Mouse (Mus musculus) ES-CJ7 (cell line): Measurements from ENCODE around the gene Siglece.
"Not testable (repeated sequence)": the region's sequence is repeated elsewhere in the genome, so short reads cannot be mapped to it uniquely, and the experiment has no call there.

ENCODE experiments used
- DNase-seq: peaks from one replicate; pipeline ENCODE4 v3.0.0; 2011; ENCODE audit warnings: low read depth, low spot score

Gene Siglece

GRCm38 (mm10) chr7:43660002-43660401 lies at the start of gene Siglece:
Siglece (minus strand) TSS chr7:43660161.
- no peak for DNase-seq

- DNase-seq = no peak
Measured at GRCm38 (mm10) chr7:43690118-43690517, 30.2 kb upstream of the Siglece start, which contains the start of gene Klk14. Klk14 (plus strand) TSS chr7:43690418.

GRCm38 (mm10) chr7:43685088-43685487 lies 25.1 kb upstream of the Siglece start:
- DNase-seq = peak; percentile 53

- not testable (repeated sequence) for DNase-seq
Measured at GRCm38 (mm10) chr7:43682511-43682910, 22.6 kb upstream of the Siglece start.

GRCm38 (mm10) chr7:43680960-43681359 lies 21.0 kb upstream of the Siglece start:
- DNase-seq = peak; percentile 69

DNA sequence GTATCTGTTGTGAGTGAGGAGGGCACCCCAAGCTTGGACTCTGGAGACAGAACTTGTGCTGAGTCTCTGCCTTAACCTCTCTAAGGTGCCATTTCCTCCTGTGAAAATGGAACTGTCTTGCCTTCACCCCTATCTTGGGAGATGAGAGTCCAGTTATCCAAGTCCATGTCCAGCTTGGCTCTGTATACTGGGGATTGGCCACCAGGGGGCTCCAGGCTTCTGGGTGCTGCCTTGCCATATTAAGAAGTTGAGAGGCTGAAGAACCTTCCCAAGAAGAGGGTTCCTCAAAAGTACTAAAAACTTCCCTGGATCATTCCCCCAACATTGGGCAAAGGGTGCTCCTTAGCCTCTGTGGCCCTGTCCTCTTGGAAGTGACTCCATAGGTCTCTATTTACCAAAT lies 18.6 kb upstream of the Siglece start:
- peak; percentile 42 for DNase-seq

DNA sequence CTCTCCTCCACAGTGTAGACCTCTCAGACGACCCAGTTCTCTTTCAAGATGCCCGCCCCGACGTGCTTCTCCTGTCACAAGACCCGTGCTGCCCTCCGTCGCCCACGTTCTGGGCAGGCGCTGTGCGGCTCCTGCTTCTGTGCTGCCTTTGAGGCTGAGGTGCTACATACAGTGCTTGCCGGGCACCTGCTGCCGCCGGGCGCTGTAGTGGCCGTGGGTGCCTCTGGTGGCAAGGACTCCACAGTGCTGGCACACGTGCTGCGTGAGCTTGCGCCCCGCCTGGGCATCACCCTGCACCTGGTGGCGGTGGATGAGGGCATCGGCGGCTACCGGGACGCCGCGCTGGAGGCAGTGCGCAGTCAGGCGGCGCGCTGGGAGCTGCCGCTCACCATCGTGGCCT lies 15.1 kb upstream of the Siglece start:
- DNase-seq = peak; percentile 41

DNA sequence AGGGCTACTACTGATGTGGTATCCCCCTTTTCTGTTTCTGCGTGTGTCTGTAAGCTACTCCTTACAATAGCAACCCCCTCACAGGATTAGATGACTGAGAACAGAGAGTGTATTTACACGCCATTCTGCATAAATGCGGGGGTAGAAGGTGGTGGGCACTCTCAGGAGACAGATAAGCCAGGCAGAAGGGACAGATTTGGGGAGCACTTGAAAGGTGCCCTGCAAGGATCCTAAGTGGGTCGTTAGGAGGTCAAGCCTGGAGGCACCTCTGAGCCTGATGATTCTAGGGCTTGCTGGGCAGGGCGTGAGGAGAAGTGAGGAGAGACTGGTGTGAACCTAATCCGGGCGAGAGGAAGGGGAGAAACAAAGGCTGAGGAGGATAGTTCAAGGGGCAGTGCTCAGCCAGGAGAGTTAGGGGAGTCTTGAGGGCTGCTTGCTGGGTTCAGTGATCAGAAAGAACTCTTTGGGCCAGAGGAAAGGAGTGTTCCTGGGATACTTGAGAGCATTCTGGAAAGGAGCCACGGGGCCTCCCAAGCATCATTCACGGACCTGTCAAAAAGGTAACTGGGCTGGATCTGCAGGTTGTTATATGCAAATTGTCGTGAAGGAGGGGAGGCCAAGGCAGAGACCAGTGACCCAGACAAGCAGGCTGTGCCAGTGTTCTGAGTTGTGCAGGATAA lies 12.8 kb upstream of the Siglece start:
- DNase-seq = no peak

DNA sequence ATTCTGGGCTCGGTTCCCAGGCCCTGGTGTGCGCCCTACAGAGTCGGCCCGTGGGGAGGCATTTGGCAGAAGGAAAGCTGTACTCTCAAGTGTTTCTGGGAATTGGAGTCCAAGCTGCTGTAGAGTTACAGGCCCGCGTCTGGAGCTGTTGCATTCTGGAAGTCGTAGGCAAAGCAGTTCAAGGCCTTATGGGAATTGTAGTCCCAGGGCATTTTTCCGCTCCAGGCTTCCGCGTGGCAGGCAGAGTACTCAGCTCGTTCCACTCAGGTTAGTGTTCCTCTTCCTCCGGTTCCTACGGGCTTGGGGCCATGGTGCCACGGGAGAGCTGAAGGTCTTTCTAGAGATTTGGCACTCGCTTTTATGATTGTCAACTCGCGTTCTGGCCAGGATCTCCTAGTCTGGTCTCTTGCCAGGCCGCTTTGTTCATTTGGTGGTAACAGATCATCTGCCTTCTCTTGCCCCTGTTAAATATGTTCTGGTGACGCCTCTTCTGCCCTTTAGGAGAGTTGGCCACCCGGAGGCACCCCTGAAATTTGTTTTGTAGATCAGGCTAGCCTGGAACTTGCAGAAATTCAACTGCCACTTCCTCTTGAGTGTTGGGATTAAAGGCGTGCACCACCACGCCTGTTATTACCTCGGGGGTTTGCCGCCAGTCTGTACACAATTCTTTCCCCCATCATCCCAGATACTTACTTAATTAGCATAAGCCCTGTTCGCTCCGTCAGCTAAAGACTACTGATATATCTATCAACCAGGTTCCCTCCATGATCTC lies 12.0 kb upstream of the Siglece start, which contains the start of gene Ctu1:
TSS of gene Ctu1 (plus strand) at position 208 of the 772 bp plus-strand sequence.
- peak; percentile 95 for DNase-seq

DNA sequence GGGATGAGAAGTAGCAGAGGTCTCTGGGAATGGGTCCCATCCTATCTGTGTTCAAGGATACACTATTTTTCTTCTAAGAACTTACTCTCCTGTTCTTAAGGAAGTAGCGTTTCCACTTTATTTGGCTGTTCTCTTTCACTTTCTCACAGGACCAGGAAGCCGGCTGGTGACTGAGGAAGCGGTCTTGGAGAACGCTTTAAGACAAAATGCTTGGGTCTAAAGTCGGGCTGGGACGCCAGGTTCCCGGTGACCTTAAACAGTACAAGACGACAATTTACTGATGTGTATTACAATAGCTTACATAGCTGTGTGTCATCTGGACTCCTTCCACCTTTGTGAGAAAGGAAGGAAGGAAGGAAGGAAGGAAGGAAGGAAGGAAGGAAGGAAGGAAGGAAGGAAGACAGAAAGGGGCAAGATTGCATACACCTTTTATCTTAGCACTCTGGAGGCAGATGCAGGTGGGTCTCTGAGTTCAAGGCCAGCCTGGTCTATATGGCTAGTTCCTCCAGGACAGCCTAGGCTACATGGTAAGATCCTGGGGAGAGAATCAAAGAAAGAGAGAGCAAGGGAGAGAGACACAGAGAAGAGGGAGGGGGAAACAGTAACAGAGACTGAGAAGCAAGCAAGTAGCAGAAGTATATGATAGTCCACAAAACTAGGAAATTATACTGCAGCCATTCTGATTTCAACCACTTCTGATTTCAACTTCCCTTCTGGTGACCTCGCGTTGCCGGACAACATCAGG lies 11.3 kb upstream of the Siglece start:
- DNase-seq = no peak

GRCm38 (mm10) chr7:43668582-43668981 lies 8.6 kb upstream of the Siglece start:
- DNase-seq = peak; percentile 66

DNA sequence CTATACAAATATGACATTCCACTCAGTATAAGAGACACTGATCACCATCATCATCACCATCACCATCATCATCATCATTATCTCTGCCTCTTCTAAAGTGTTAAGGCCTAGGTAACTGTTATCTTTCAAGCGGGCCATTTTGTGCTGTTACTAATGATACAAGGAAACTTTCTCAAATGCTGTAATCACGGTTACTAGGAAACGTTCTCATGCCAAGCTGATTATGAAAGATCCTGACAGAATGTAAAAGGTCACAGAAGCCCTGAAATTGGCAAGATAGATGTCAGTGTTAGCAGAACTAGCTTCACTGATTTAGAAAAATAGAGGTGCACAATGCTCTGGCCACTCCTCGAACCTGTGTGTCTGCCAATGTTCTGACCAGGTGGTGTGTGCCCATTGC lies 7.3 kb upstream of the Siglece start:
- DNase-seq = not testable (repeated sequence)

- no peak for DNase-seq
Measured at GRCm38 (mm10) chr7:43662804-43663203, 2.8 kb upstream of the Siglece start.

DNA sequence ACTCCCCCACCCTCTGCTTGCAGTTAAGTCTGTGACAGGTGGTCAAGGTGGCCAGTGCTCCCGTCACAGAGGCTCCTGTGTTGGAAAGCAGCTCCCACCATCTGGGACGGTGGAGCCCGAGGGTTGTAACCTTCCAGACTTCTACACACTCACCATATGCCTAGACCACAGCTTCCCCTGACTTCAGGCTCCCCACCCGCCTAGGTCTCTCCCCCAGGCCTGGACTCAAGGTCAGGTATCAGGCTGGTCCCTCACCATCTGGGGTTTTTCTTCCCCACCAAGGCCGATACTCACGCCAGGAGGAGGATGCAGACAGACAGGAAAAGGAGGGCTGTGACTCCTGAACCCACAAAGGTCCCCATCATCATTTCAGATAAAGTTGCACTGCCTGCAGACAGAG lies 3.7 kb downstream of the Siglece start:
- no peak for DNase-seq

DNA sequence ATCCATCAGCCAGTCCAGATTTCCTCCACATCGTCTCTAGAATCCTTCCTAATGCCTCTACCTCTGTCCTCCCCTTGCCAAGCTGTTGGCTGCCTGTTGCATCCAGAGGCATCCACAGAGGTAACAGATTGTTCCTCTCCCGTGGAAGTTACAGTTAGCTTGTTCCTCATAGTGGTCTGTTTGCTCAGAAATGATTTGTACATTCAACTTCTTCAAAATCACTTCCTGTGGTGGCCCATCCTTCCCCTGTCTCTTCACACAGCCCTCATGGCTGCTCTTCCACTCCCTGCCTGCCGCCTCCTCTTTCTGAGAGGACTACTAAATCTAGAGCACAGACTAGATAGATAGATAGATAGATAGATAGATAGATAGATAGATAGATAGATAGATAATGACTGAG lies 5.4 kb downstream of the Siglece start:
- no peak for DNase-seq

DNA sequence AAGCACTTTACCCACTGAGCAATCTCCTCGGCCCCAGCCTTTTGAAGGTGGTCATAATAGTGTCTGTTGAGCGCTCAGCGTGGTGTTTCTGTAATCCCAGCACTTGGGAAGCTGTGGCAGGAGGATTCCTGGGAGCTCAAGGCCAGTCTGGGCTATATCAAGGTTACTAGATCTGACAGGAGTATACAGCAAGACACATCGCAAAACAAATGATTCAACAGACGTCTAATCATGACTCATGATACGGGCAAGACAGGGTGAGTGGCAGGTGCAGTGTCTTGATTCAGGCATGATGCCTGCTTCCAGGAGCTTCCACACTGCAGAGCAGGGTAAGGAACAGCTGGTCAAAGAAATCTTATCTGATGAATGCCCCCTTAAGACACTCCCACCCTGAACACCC lies 7.3 kb downstream of the Siglece start:
- DNase-seq = no peak

DNA sequence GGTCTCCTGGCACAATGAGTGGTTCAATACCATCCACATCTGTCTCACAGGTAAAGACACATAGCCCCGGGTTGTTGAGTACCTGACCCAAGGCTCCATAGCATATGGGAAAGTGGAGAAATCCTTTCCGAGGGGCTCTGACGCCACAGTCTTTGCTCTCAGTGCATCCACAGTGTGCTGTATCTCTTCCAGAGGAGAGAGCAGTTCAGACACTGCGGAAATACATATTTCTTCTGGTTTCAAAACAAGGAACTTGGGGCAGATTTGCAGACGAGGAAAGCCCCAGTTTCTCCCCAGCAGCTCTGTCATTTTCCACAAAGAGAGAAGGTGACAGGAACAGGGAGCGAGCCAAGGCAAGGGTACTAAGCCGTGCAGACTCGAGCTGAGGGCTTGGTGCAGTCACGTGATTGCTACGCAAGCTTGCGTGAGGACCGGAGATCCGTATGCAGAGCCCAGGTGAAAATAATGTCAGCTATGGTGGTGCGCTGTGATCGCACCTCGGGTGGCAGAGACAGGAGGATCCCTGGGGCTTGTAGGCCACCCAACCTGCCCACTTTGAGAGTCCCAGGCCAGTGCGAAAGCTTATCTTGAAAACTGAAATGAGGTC lies 16.8 kb downstream of the Siglece start:
- no peak for DNase-seq

GRCm38 (mm10) chr7:43642587-43642986 lies 17.4 kb downstream of the Siglece start:
- DNase-seq = no peak

DNA sequence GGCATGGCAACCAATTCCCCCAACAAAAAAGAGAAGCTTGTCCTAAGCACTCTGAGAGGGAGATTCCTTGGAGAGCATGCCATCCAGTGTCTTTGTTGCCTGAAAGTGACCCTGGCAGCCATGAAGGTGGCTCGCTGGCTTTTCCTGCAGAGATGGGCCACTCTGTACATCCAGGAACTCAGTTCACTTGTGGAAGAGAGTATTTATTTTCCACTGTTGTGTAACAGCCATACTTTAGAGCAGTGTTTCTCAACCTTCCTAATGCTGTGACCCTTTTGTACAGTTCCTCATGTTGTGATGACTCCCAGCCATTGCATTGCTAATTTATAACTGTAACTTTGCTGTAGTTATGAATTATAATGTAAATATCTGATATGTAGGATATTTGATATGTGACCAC lies 22.8 kb downstream of the Siglece start:
- no peak for DNase-seq

GRCm38 (mm10) chr7:43636194-43636593 lies 23.8 kb downstream of the Siglece start:
- no peak for DNase-seq

DNA sequence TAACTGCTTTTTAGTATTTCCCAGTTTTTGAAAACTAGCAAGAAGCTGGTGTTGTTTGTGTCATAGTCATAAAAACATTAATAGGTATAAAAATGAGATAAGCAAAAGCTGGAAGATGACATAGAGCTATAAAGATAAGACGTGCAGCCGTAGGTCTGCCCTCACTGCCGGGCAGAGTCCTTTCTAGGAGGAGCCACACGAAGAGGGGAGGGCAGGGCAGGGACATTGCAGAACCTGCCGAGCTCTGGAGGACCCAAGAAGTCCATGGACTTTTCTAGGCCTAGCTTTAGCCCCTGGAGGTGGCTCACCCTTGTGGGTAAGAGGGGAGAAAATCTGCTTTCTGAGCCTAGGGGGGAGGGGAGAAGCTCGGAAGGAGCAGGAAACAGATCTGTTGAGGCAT lies 25.5 kb downstream of the Siglece start, which contains the start of gene Ceacam18:
TSS of gene Ceacam18 (plus strand) at position 208 of the 400 bp plus-strand sequence.
- no peak for DNase-seq

- no peak for DNase-seq
Measured at GRCm38 (mm10) chr7:43633940-43634339, 26.0 kb downstream of the Siglece start.
